14 mouse cellular contexts compared by ENCODE assay signal in the genomic region with DNA sequence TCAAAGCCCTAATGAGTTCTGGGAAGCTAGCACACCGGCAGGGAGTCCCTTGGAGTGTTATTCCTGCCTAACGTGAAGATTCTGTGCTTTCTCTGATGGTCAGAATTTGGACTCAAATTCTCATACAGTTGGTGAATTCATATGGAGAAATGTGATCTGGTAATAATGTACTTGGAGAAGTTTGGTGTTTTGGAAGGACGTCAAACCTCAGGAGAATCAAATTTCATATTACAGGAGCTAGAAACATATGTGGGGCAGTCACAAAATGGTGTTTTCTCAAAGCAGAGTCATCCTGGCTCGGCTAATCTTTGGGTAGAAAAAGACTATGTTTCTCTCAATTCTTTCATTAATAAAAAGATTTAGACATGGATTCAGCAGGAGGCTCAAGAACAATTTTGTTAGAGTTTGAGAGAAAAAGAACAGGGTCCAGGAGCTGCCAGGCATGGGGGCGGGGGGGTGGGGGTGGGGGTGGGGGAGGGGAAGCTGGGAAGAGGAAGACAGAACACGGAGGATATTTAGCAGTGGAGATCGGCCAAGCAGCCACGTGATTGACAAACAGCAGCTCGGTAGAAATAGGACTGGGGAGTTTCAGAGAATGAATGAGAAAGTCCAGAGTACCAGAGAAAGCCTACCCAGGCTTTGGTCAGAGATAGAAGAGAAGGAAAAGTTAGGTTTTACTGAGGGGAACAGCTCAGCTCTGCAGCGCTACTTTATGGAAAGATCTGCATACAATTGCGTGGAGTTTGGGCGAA.
DNase-seq lines count a peak whose midpoint lies in the region; ATAC-seq lines count a peak whose summit lies in the region.
"Had no signal": no experiment of that assay in that cellular context is flagged by ENCODE, and none has a peak within 500 bp of the region (broad histone marks: within the 10 kb centered on the region; RNA-seq: fewer than 3 reads in every experiment).

No protein-coding gene starts in this region.

- ATAC-seq in lung, embryonic 15.5 days (ENCODE audit: borderline replicate concordance, extremely low read depth, low FRiP score, low TSS enrichment) = no peak
- no peak for ATAC-seq in heart, embryonic 13.5 days (ENCODE audit: extremely low read depth, insufficient number of reproducible peaks, low FRiP score, low TSS enrichment)
- ATAC-seq in liver, embryonic 12.5 days = no peak
- ATAC-seq in frontal cortex, adult (ENCODE audit: low TSS enrichment) = no peak
- ATAC-seq: forebrain, embryonic 16.5 days had no signal

- no peaks in the 10 kb centered on the region for H3K27me3 ChIP-seq in lung, embryonic 15.5 days
- no peaks in the 10 kb centered on the region for H3K27me3 ChIP-seq in heart, embryonic 13.5 days (replicated peaks)
- no peaks in the 10 kb centered on the region for H3K27me3 ChIP-seq in liver, embryonic 12.5 days (replicated peaks)

- WGBS in lung, embryonic 15.5 days = 37% methylated on average over 12 of the region's 12 CpGs
- 34% methylated on average over 12 of the region's 12 CpGs for WGBS in heart, embryonic 13.5 days
- 35% methylated on average over 12 of the region's 12 CpGs for WGBS in liver, embryonic 12.5 days (ENCODE audit: insufficient replicate concordance)

- H3K4me2 ChIP-seq in lung, embryonic 15.5 days = peak overlapping the region; percentile 3; the same call in 1 of the 2 replicates
- peak overlapping the region; percentile 49 for H3K4me2 ChIP-seq in heart, embryonic 13.5 days
- 0 out of 2 replicates have a peak overlapping the region, but pooled peaks have one; percentile 5 for H3K4me2 ChIP-seq in liver, embryonic 12.5 days

- H3K9ac ChIP-seq in lung, embryonic 15.5 days = no peak overlapping the region
- 0 out of 2 replicates have a peak overlapping the region, but pooled peaks have one; percentile 24 for H3K9ac ChIP-seq in heart, embryonic 13.5 days
- no peak overlapping the region for H3K9ac ChIP-seq in liver, embryonic 12.5 days

- no peak overlapping the region for H3K27ac ChIP-seq in lung, embryonic 15.5 days
- H3K27ac ChIP-seq in heart, embryonic 13.5 days (replicated peaks) = peak overlapping the region; percentile 37; the same call in 1 of the 2 replicates
- H3K27ac ChIP-seq in liver, embryonic 12.5 days = no peak overlapping the region

- no peaks in the 10 kb centered on the region for H3K9me3 ChIP-seq in lung, embryonic 15.5 days
- H3K9me3 ChIP-seq in heart, embryonic 13.5 days = peaks cover 4% of the 10 kb centered on the region; the same call in 1 of the 2 replicates
- H3K9me3 ChIP-seq in liver, embryonic 12.5 days (replicated peaks) = no peaks in the 10 kb centered on the region

- intact Hi-C loops in heart, postnatal 25 days (cut with DNase I) = no loop called here

- no peaks in the 10 kb centered on the region for H3K4me1 ChIP-seq in lung, embryonic 15.5 days
- H3K4me1 ChIP-seq in heart, embryonic 13.5 days = peaks cover 7% of the 10 kb centered on the region
- 0 out of 2 replicates have a peak, but pooled peaks cover 3% of the 10 kb centered on the region for H3K4me1 ChIP-seq in liver, embryonic 12.5 days

- DNase-seq in heart, adult 18-20 months = peak; percentile 23 to 24
- no peak for DNase-seq in heart, postnatal 25 days (ENCODE audit: low spot score)
- DNase-seq in lung, postnatal 36 days = no peak
- no peak for DNase-seq in right cerebral cortex, postnatal 25 days
- DNase-seq: cerebellum, adult 2 months; gastrocnemius, postnatal 14 days; kidney, adult 2 months; left cerebral cortex, postnatal 4 days; thymus, adult 18-20 months had no signal

- no peak overlapping the region for H3K4me3 ChIP-seq in lung, embryonic 15.5 days
- no peak overlapping the region for H3K4me3 ChIP-seq in heart, embryonic 13.5 days
- no peak overlapping the region for H3K4me3 ChIP-seq in liver, embryonic 12.5 days

- H3K36me3 ChIP-seq in lung, embryonic 15.5 days = no peaks in the 10 kb centered on the region
- H3K36me3 ChIP-seq in heart, embryonic 13.5 days = no peaks in the 10 kb centered on the region
- H3K36me3 ChIP-seq in liver, embryonic 12.5 days = no peaks in the 10 kb centered on the region

Comparison
In these comparisons a context has a peak if more than half of its experiments do, and no peak if none do; other contexts are left out.
1. DNase-seq: peak in heart, adult 18-20 months (2 of 2); none in heart, postnatal 25 days (single experiment), lung, postnatal 36 days (single experiment) and right cerebral cortex, postnatal 25 days (single experiment).
2. Peak in every context shown above with its lines, with median percentiles within 50 percentile points of each other: H3K4me2 ChIP-seq.